Mouse (Mus musculus) thymus, adult 2 months (tissue): ENCODE measurements around the gene Grasp.

Source experiments
- CTCF ChIP-seq: fragments of 200-500 bp; IDR thresholded peaks from 2 replicates; pipeline ENCODE4 v1.5.1; 2012; ENCODE audit warnings: mild to moderate bottlenecking, control low read depth, low read length, moderate library complexity, borderline replicate concordance; ENCODE audit not compliant: control insufficient read depth, poor library complexity, insufficient read depth; ENCODE audit errors: extremely low read depth
- POLR2A ChIP-seq: fragments of 200-500 bp; IDR thresholded peaks from 2 replicates; pipeline ENCODE4 v1.6.1; 2012; ENCODE audit warnings: mild to moderate bottlenecking, low read length, control low read depth, moderate library complexity; ENCODE audit not compliant: control insufficient read depth, poor library complexity, insufficient read depth; ENCODE audit errors: extremely low read depth

DNA sequence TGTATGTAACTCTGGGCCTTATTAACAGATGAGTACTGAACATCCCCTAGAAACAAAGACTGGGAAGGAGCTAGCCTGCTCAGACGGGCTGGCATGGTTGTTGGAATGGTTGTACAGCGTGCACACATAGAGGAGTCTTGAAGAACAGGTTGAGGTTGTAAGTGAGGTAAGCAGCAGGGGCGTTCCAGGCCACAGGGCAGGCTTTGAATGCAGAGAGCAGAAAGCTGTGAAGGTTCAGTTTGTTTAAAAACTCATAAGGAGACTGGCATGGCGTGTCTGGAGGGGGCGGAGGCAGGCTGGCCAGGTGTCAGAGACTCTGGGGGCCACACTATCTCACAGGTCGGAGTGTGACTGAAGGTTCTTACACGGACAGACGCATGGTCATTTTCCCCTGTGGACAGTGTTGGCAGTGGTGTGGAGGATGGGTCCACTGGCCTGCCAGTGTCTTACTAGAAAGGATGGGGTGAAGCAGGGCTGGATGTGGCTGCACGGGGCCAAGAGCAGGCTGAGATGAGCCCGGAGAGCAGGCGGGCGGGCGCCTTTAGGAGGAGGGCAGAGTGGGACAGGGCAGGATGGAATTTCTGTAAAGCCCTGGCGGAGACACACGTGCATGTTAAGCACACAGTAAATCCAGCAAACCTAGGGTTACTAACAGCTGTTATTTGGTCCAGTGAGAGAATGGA, 26.4 kb upstream of the Grasp start:
- TF ChIP-seq POLR2A (no peak), CTCF (no peak)
